Mouse (Mus musculus) c-Kit-positive CD71-negative TER-119-negative erythroid progenitor cells, embryonic 14.5 days (primary cell): ENCODE data around the gene Blcap.

ENCODE experiments used
- DNase-seq: peaks from one replicate; pipeline ENCODE4 v3.0.0-alpha.2; 2013; ENCODE audit warnings: low read depth

Blcap gene

GRCm38 (mm10) chr2:157559440-157559839 is 11.6 kb downstream of the Blcap start:
- no peak for DNase-seq

- no peak for DNase-seq
Measured at GRCm38 (mm10) chr2:157558520-157558919, 12.6 kb downstream of the Blcap start.

GRCm38 (mm10) chr2:157558051-157558450 is 13.0 kb downstream of the Blcap start:
- DNase-seq: no peak

GRCm38 (mm10) chr2:157556074-157556698 is 14.9 kb downstream of the Blcap start:
- DNase-seq: no peak

- no peak for DNase-seq
Measured at GRCm38 (mm10) chr2:157552158-157552886, 18.8 kb downstream of the Blcap start.

- no peak for DNase-seq
Measured at GRCm38 (mm10) chr2:157550292-157550691, 20.8 kb downstream of the Blcap start.

- DNase-seq: no peak
Measured at GRCm38 (mm10) chr2:157546686-157547085, 24.4 kb downstream of the Blcap start.

- no peak for DNase-seq
Measured at GRCm38 (mm10) chr2:157544333-157544888, 26.7 kb downstream of the Blcap start.

GRCm38 (mm10) chr2:157542415-157542814 is 28.7 kb downstream of the Blcap start:
- DNase-seq: no peak

GRCm38 (mm10) chr2:157541631-157542030 is 29.4 kb downstream of the Blcap start:
- no peak for DNase-seq

- no peak for DNase-seq
Measured at GRCm38 (mm10) chr2:157540953-157541569, 30.0 kb downstream of the Blcap start.

- no peak for DNase-seq
Measured at GRCm38 (mm10) chr2:157540073-157540952, 30.8 kb downstream of the Blcap start.

GRCm38 (mm10) chr2:157537118-157537517 is 34.0 kb downstream of the Blcap start:
- no peak for DNase-seq

GRCm38 (mm10) chr2:157536476-157537081 is 34.5 kb downstream of the Blcap start:
- DNase-seq: no peak

GRCm38 (mm10) chr2:157534163-157534562 is 36.9 kb downstream of the Blcap start:
- DNase-seq: no peak

GRCm38 (mm10) chr2:157531681-157532426 is 39.2 kb downstream of the Blcap start:
- DNase-seq: no peak

- DNase-seq: no peak
Measured at GRCm38 (mm10) chr2:157530056-157530955, 40.8 kb downstream of the Blcap start.

GRCm38 (mm10) chr2:157522556-157522955 is 48.5 kb downstream of the Blcap start:
- DNase-seq: no peak

- no peak for DNase-seq
Measured at GRCm38 (mm10) chr2:157520496-157520895, 50.6 kb downstream of the Blcap start.

GRCm38 (mm10) chr2:157519452-157519851 is 51.6 kb downstream of the Blcap start:
- DNase-seq: no peak
